Mouse (Mus musculus) urinary bladder, postnatal 36 days (tissue): ENCODE data around the gene Umps.

Experiments used
- DNase-seq, 2 experiments: peaks; one replicate each; pipeline ENCODE4 v3.0.0; 2022; ENCODE audit warnings: low spot score in 2 of 2, mixed read lengths in 1 of 2

The Umps gene

DNA sequence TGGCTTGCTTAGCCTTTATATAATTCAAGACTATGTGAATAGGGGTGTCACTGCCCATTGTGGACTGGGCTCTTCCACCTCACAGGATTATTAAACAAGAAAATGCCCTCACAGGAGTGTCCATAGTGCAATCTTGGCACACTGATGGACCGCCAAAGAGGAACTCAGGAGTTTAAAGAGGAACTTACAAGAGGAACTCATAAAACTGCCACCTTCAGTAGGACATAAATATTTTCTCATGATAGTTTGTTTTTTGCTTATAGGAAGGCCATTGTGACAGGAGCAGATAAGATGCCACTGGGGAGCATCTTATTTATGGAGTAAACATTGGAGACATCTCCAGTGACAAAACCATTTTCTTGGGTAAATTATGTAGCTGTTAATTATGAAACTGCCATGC, 12.0 kb downstream of the Umps start:
- DNase-seq: no peak

DNA sequence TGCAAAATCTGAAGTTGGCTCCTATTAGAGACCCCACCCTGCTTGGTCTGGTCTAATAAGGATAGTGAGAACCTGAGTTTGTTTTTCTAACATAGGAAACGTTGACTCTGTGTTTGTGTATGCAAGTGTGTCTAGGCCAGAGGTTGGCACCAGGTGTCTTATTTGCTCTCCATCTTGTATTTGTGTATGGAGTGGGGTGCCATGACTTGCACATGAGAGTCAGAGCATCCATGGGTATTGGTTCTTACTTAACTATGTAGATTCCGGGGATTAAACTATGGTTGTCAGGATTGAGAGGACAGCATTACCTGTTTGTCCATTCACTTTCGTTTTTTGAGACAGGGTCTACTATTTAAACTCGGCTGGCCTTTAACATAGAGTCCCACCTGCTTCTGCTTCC, 13.8 kb downstream of the Umps start:
- no peak for DNase-seq

DNA sequence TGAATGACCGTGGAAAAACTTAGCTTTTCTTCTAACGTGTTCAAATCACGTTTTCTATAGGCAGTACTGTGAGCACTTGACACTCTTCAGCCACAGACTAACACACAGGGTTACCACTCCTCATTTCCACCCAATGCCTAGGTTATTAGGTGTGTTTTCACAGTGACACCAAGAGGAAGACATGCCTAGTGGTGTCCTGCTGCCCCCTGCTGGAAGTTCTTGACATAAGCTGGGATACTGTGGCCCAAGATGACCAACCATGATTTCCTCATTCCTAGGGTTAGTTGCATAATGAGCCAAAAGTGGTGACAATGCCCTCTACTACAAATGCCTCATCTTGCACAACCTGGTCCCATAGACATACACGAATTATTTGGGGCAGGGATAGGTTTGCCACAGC, 16.0 kb downstream of the Umps start:
- peak; percentile 80 to 89 for DNase-seq

DNA sequence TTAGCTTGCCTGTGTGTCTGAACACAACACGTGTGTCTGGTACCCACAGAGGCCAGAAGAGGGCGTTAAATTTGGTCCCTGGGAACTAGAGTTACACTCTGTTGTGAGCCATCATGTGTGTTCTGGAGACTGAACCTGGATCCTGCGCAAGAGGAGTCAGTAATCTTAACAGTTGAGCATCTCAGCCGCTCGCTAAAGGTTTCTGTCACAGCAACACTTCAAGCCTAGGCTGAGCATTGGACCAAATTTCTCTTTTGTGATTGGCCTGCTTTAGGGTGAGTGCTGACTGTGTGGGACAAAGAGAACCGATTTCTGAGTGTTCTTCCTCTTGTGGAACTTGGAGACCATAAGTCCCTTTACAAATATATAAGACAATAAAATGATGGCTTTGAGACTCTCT, 16.5 kb downstream of the Umps start:
- no peak for DNase-seq

DNA sequence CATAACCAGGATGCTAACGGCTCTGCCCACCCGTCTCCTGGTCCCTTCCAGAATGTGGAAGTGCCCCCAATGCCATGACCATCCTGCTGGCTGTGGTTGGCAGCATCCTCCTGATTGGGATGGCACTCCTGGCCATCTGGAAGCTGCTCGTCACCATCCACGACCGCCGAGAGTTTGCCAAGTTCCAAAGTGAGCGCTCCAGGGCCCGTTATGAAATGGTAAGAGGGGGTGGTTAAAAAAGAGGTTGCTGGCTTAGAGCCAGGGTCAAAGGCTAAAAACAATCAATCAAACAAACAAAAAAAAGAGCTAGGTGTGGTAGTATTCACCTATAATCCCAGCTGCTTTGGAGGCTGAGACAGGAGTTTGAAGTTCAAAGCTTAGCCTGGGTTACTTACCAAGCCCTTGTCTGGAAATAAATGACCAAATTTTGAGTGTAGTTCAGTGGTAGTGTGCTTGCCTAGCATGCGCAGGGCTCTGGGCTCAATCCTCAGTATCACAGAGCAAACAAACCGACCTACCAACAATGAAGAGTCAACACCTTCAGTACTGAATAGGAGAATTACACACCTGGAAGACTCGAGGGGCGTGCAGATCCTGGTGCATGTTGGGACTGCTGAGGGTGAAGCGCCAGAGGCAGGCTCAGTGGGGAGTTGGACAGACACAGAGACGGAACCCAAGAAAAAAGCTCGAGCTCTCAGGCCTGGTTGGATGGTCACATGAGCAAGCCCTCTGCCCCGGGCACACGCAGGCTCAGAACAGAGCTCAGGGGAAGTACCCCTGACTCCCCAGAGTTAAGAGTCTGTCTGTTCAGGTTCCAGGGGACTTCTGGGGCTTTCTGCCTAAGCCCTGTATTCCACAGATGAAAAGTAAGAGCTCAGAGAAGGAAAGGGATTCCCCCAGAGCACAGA, 18.9 kb downstream of the Umps start:
- DNase-seq: no peak

DNA sequence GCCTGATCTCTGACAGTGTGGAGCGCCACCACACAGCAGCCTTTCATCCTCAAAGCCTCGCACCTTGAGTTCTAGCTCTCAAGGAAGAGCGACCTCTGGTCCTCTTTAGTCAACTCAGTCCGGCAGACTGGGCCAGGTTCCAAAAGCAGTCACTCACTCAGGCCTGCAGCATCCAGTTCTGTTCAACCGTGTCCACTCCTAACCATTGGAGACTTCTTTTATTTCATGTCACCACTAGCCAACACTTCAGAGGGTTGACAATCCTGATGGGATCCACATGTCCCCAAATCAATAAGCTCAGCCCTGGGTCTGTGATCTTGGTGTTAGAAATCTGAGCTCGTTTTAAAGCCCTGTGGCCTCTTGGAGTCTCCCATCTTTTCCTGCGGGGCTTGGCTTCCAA, 20.8 kb downstream of the Umps start:
- no peak for DNase-seq

DNA sequence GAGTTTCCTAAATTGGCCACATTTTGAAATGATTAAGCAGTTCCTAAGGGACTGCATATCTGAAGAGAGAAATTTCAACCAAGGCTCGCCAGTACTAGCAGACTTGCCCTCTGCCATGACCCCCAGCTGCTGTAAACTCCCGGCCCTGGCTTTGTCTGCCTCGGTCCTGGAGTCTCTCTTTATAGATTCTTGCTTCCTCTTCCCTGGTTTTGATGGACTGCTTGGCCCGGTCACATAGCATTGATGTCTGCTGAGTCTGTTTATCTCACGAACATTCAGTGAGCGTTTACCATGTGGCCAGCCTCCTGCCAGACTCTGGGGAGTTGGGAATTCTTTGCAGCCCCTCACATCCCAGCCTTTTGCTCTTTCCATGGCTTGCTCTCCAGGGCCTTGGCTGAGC, 22.1 kb downstream of the Umps start:
- no peak for DNase-seq

DNA sequence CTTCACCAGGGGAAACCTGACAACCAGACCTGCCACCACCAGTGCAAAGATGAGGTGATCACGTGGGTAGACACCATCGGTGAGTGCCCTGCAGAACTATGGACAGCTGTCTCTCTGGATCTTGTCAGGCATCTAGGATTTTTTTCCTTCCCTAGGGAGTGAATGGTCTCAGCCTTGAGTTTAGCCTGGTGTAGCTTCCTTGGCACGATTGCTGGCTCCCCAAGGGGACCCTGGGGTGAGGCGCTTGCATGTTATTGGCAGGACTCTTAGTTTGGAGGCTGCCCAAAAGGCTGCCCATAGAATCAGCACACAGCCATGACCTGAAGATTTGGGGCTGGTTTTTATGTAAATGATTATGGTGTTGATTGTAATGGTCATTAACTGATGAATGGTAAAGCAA, 22.7 kb downstream of the Umps start:
- no peak for DNase-seq

DNA sequence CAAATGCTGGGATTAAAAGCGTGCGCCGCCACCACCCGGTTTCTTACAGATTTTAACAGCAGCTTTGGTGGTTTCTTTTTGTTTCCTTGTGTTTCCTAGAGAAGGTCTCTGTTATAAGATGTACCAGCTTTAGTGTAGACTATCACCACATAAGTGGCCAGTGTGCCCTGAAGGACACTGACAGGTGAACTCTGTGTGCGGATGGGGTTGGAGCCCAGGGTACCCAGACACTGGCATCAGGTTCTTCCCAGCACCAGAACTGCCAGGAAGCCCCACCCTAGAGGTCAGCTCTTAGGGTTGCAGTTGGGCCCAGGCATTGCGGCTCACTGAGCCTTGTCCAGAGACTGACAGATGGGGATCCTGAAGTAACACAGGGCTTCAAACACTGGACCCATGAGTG, 23.4 kb downstream of the Umps start:
- no peak for DNase-seq

DNA sequence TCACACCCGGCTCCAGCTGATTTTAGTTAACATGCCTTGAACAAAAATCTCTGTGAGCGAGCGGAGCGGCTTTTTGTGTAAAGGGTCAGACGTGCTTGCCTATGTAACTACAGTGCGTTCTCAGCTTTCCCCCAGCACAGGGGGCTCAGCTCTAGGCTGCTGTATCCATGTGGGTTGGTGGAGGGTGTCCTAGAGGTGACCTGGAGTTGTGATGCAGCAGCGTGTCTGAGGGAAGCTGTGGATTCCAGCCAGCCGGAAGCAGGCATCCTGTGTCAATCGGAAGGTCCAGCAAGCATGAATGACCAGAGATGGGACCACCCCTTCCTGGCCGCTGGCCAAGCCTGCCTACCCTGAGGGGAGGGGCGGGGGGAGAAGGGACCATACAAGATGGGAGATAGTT, 24.5 kb downstream of the Umps start:
- DNase-seq: peak in 1 of 2 experiments; percentile 28

DNA sequence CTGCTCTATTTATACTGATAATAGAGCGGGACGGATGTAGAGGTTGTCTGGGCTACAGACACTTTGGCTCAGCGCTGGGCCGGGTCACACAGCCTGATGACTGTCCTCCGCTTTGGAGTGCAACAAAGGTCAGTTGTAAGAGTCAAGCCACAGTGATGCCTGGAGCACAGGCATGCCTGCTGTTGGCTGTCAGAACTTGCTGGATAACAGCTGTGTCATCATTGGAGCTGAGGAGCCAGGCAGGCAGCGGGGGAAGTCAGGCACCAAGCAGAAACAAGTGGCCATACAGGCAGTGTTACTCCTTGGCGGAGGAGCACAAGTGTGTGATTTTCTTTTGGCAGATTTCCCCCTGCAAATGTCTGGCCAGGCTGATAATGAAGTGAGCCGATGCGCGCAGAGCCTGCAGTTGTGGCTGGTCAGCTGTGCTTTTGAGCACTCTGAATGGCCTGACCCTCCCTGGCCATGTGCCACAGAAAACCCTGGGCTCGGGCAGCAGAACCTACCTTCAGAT, 25.5 kb downstream of the Umps start:
- peak; percentile 53 to 54 for DNase-seq

DNA sequence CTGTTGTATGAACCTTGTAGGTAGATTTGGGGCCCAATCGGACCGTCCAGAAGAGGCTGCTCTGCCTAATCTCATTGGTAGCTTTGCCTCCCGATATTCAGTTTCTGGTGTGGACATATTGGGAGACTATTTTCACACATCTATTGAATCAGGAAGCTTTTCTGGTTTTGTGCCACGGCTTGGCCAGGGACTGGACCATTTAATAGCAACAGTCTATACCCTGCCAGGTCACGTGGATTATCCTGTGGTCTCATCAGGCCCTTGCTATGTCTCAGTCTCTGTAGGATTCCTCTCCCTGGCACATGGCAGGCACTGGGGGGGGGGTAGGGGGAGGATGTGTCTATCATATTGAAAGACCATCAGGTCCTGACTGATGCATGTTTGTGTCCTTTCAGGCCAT, 26.7 kb downstream of the Umps start:
- DNase-seq: no peak

DNA sequence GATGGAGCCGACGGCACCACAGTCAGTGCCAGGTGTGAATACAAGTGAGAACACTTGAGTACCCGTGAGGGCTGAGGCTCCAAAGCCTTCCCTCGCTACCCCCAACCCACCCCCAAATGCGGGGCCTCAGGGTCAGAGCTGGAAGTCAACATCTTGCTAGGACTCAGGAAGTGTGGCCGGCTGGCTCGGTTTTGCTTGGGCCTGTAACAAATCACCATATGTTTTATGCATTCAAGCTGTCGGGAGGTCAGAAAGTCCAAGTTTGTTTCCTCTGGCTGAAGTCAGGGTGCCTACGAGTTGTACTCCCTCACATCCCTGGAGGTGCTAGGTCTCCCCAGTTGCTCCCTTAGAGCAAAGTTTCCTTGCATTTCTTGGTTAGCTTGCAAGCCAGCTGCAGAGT, 27.2 kb downstream of the Umps start:
- DNase-seq: no peak

DNA sequence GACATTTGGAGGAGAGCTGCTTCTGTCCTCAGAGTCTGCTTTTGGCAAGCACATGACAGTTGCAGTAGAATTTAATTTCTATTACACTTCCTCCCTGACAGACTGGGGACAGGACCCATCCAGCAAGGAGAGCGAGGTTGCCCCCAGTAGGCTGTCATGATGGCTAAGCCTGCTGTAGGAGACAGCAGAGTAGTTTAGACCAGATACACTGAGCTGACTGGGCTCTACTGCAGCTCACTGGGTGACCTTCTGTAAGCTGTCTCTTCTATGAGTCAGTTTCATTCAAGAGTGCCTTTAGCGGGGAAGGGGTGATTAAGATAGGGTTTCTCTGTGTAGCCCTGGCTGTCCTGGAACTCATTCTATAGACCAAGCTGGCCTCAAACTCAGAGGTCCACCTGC, 27.7 kb downstream of the Umps start:
- DNase-seq: no peak

DNA sequence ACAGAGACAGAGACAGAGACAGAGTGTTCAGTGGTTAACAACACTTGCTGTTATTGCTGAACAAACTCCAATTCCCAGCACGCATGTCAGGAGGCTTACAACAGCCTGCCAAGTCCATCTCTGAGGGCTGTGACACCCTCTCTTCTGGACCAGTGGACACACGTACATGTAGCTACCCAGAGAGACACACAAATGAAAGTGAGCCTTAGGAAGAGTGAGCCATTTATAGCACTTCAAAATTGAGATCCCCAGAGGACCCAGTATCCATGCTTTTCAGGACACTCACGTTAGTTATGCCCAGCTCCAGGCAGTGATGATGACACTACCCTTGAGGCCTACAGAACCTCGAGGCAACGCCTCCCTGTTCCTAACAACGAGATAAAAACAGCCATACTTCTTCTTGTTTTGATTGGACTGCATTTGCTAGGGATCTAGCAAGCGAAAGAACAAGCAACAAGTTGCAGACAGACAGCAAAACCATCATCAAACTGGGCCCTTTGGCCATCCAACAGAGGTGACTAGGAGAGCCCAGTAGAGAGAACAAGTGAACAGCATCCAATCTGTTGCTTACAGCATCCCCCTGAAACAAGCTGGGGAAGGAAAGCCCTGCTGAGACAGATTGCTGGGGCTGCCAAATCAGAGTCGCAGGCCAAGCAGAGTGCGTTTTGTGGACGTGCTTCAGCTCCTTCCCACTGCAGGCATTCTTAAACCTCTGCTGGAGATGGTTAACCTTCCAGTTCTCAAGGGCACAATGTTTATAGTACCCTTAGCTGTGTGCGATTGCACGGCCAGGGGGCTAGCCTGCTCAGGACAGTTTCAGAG, 28.3 kb downstream of the Umps start:
- no peak for DNase-seq

DNA sequence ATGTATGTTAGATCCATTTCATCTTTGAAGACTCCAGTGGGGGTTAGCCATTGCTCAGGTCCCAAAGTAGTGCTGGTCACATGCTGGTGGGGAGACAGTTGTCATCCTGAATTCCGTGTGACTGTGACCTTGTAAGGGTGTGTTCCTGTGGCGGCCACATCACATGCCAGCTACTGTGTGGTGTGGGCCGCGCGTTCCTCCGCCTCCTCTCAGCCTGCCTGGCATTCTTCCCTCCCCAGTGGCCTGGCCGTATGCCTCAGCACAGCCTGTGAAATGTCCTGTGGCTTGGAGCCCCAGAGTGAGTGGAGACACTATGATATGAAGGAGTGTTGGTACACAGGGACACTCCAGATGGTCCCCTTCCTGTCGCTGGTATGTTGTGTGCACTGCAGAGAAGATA, 29.3 kb downstream of the Umps start:
- DNase-seq: peak in 1 of 2 experiments; percentile 68

DNA sequence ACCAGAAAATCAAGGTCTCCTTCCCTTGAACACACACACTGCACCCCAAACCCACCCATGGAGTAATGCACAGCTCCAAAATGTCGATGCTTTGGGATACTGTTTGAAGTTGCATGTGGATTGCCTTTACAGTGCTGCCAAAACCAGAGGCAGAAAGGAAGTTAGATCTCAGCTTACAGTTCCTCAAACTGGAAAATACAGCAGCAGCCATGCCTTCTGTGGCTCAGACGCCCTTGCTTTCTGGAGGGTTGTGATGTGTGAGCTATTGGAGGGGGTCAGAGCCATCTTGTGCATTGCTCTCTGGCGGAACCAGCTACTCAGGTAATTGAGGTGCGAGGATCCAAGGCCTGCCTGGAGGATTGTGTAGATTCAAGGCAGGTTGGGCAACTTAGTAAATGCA, 30.0 kb downstream of the Umps start:
- DNase-seq: no peak

DNA sequence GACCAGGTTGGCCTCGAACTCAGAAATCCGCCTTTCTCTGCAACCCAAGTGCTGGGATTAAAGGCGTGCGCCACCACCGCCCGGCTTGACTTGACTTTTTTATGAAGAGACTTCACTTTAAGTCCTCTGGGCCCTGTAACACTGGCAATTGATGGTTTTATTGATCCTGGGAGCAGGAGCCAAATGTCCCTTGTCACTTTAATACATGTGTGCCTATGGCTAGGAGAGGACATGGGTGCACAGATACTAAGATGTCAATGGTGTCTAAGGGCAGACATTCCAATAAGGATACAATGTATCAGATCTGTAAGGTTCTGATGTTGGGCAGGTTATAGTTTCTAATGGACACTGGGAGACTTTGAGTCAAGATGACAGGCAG, 31.4 kb downstream of the Umps start:
- no peak for DNase-seq

DNA sequence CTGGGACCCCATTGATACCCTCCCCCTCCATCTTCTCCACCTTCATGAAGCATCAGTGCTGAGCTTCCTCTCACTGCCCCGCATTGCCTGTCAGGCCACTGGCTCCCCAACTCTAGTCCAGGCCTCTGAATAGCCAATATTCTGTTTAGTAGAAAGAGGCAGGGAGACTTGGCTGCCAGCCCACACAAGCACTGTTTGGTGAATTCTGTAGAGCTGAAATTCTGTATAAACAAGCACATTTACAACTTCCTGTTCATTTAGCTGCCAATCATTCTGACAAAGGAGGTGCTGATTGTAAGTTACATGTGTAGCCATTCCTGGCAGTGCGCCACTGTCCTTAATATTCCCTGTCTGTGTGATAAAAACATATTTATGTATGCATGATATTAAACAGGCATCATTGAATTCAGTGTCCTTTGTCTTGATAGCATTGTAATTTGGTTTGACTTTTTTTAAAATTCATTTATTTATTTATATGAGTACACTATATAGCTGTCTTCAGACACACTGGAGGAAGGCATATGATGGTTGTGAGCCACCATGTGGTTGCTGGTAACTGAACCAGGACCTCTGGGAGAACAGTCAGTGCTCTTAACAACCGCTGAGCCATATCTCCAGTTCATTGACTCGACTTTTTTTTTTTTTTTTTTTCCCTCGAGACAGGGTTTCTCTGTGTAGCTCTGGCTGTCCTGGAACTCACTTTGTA, 32.0 kb downstream of the Umps start:
- DNase-seq: peak in 1 of 2 experiments; percentile 30

DNA sequence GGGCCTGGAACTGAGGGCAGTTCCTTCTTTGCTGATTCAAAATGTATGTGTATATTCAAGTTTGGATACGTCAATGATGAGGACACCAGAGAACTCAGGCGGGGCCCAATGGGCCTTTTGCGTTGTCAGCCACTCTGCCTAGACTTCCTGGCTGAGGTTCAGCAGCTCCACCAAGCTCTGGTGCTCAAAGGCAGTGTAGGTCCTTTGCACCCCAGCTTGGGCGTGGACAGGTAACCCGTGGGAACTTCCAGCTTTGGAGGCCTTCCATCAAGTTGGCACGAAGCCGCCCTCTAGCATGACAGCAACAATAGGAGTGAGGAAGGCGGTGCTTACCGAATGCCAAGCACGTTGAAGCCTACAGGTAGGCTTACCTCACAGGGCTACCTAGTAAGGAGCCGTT, 33.4 kb downstream of the Umps start:
- no peak for DNase-seq

DNA sequence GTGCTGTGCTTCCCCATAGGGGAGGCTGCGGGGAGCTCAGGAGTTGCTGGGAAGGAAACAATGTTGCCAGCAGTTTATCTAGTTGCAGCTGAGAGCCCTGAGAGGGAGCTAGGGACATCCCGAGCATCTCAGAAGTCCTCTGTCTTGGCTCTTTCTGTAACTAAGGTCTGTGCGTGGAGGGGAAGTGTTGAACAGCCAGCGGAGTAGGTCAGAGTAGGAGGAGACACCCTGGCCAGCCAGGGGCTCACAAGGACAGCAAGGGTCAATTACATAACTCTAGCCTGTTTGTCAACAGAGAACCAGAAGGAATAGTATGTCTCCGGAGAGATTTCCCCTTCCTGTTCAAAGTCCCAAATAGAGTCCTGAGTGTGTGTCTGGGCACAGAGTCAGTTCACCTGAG, 34.7 kb downstream of the Umps start:
- no peak for DNase-seq

DNA sequence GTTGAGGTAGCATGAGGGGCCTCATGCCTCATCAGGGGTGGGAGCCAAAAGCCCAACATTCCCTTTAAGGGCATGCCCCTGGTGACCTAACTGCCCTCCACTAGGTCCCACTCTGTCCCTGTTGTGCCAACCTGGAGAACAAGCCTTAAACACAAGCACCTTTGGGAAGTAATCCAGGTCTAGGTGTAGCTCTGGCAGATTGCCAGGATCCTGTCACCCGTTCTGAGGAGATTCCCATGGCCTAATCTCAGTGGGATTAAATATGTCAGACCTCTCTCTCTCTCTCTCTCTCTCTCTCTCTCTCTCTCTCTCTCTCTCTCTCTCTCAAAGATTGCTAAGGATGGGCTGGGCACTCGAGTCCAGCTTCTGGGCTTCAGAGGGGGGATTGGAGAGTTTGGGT, 35.2 kb downstream of the Umps start:
- no peak for DNase-seq
